Mouse (Mus musculus) liver, postnatal 0 days (tissue): Measurements from ENCODE around the gene Zbtb5. TPM values are rescaled to one million over a fixed set of nuclear protein-coding genes. Genes with fewer than 3 reads are reported as not detected.

Experiments used
- ATAC-seq: fragments of 200-750 bp; cut with Nextera tagmentation; 2 replicates; pipeline ENCODE4 v1.8.0; 2017; ENCODE audit warnings: mild to moderate bottlenecking, moderate library complexity
- DNase-seq: peaks from one replicate; pipeline ENCODE4 v3.0.0-alpha.2; 2016
- H3K27ac ChIP-seq: fragments of 300-500 bp; sonication (generic); 2 replicates; pipeline ENCODE4 v1.5.1; 2014; ENCODE audit warnings: antibody characterized with exemption, moderate library complexity, mild to moderate bottlenecking, low read depth
- H3K27me3 ChIP-seq: fragments of 300-500 bp; sonication (generic); 2 replicates; pipeline ENCODE4 v1.6.1; 2014; ENCODE audit warnings: low read length, control low read depth, mixed read lengths; ENCODE audit not compliant: insufficient read depth
- H3K36me3 ChIP-seq: fragments of 300-500 bp; sonication (generic); replicated peaks from 2 replicates; pipeline ENCODE4 v1.6.1; 2014; ENCODE audit warnings: mild to moderate bottlenecking, control low read depth, low read length, moderate library complexity, mixed read lengths; ENCODE audit not compliant: insufficient read depth
- H3K4me1 ChIP-seq: fragments of 300-500 bp; sonication (generic); 2 replicates; pipeline ENCODE4 v1.6.1; 2014; ENCODE audit warnings: antibody characterized with exemption, mild to moderate bottlenecking, control low read depth; ENCODE audit not compliant: insufficient read depth
- H3K4me2 ChIP-seq: fragments of 300-500 bp; sonication (generic); 2 replicates; pipeline ENCODE4 v1.6.1; 2014; ENCODE audit warnings: low read depth, mild to moderate bottlenecking, low read length, moderate library complexity, mixed read lengths
- H3K4me3 ChIP-seq: fragments of 300-500 bp; sonication (generic); 2 replicates; pipeline ENCODE4 v1.5.1; 2014; ENCODE audit warnings: low read depth, low read length
- H3K9ac ChIP-seq: fragments of 300-500 bp; sonication (generic); replicated peaks from 2 replicates; pipeline ENCODE4 v1.6.1; 2014; ENCODE audit warnings: mild to moderate bottlenecking, moderate library complexity
- H3K9me3 ChIP-seq: fragments of 300-500 bp; sonication (generic); 2 replicates; pipeline ENCODE4 v1.6.1; 2016; ENCODE audit warnings: mild to moderate bottlenecking, control low read depth, low read length, mixed read lengths
- CTCF ChIP-seq: sonication (generic); IDR thresholded peaks from 2 replicates; pipeline ENCODE4 v1.5.1; 2016; ENCODE audit warnings: antibody characterized with exemption, low read depth
- EP300 ChIP-seq: IDR thresholded peaks from 2 replicates; pipeline ENCODE4 v1.6.1; 2016; ENCODE audit warnings: antibody characterized with exemption, low read depth, mild to moderate bottlenecking
- WGBS: fragments of 180-500 bp; shearing (Covaris S2); extraction: QIAGEN DNeasy Blood & Tissue Kit; methylation state at CpG from one replicate; pipeline ENCODE4 v1.1.7; 2014; ENCODE audit not compliant: insufficient replicate concordance; 5-methylcytosine and 5-hydroxymethylcytosine counted together
- polyA plus RNA-seq: library from polyadenylated mRNA; unstranded; fragments of >200 nt; fragmentation: Nextera tagmentation; extraction: Ambion mirVana; gene quantifications from 2 replicates; pipeline ENCODE4 v1.2.1, GENCODE M21; 2015

The Zbtb5 gene
- polyA plus RNA-seq, 1 experiment from 2014 or later = 6.5 TPM

DNA sequence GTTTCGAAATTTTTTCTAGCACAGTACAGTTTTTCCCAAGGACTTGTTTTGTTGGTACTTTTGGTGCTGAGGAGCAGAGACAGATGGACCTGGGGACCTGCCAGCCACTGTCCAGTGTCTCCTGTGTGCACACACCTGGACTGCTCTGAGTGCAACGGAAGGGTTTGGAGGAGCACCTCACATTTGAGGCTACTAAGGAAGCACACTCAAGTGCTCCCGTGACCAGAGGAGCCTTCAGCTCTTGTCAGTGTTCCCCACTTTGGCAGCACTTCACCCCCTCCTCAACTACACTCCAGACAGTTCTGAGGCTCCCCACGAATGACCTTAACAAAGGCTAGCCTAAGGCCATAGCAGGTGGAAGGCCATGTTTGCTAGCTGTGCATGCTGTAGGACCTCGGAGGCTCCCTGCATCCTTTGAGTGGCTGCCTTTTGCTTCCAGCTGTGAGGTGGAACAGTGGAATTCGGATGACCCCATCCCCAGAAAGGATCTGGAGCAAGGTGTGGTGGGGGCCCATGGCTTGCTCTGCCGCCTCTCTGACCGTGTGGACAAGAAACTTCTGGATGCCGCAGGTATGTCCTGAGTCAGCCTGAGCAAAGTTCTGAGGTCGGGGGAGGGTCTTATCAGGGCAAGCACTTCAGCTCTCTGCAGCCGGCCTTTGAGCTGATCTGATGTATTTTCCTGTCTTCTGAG lies 29.6 kb downstream of the Zbtb5 start:
- Histone ChIP-seq H3K4me2 (peak overlapping the region; percentile 80), H3K9ac (peak overlapping the region; percentile 80), H3K9me3 (no peaks in the 10 kb centered on the region), H3K4me3 (peak overlapping the region; percentile 66), H3K27ac (peak overlapping the region; percentile 97), H3K27me3 (no peaks in the 10 kb centered on the region), H3K36me3 (peaks cover 37% of the 10 kb centered on the region), H3K4me1 (peaks cover 17% of the 10 kb centered on the region)
- ATAC-seq = no peak
- no peak for TF ChIP-seq EP300
- no peak for TF ChIP-seq CTCF
- DNase-seq = no peak
- whole genome bisulfite sequencing = 46% methylated on average over 11 of the region's 11 CpGs

DNA sequence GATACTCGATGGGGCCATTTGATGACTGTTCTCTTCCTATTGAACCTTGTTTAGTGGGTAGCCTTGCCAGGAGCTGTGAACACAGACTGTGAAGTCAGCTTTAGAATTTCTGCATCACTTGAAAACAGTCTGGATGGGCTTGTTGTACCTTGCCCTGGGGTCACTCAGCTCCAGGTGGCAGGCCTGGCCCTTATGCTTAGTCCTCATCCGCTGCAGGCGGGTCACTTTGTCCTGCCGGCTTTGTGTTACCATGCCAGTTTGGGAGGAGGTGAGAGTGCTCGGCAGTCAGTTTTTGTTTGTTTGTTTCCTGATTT lies 30.3 kb downstream of the Zbtb5 start:
- Histone ChIP-seq H3K27me3 (no peaks in the 10 kb centered on the region), H3K4me1 (peaks cover 17% of the 10 kb centered on the region), H3K9me3 (no peaks in the 10 kb centered on the region), H3K9ac (peak overlapping the region; percentile 80), H3K36me3 (peaks cover 31% of the 10 kb centered on the region), H3K4me2 (peak overlapping the region; percentile 80), H3K27ac (peak overlapping the region; percentile 97), H3K4me3 (peak overlapping the region; percentile 66)
- no peak for TF ChIP-seq CTCF
- TF ChIP-seq EP300 = no peak
- DNase-seq = no peak
- 0 out of 2 replicates have a peak, but pooled peaks have one; percentile 0 for ATAC-seq
- 36% methylated on average over 5 of the region's 5 CpGs for WGBS

DNA sequence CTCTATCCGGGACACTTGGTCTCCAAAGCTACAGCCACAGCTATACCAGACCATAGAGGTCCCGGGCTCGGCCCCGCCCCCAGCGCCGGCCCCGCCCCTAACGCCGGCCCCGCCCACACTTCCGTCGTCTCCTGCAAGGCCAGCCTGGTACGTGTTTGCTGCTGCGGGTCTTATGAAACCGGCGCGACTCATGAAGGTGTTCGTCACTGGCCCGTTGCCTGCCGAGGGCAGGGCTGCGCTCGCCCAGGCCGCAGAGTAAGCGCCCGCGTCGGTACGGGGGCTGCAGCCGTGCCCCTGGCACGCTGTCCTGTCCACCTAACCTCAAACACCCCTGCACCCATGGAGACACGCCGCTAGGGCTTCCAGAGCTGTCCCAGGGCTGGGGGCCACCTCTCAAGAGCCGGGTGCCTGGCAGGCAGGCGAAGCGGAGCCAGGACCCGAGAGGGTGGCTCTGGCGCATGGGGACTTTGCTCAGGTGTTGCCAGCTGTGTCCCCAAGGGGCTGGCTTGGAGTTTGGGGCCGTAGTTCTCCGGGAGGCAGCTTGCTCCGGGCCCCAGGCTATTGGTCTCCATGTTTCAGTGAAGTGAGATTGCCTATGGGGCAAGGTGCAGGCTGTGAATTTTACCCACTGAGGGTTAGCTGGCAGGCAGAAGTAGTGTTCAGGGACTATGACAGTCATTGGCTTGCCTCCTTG lies 30.8 kb downstream of the Zbtb5 start, which contains the start of gene Grhpr:
Grhpr (plus strand) TSS at position 116 of the 694 bp plus-strand sequence.
- TF ChIP-seq EP300 (no peak), CTCF (peak; percentile 52)
- ATAC-seq = peak; percentile 69
- H3K4me3 ChIP-seq = peak within 1 kb of the TSS; percentile 66
- WGBS = 2% methylated on average over 40 of the region's 40 CpGs
- no peaks in the 10 kb centered on the region for H3K9me3 ChIP-seq
- peaks cover 17% of the 10 kb centered on the region for H3K4me1 ChIP-seq
- DNase-seq = peak; percentile 97
- peak within 1 kb of the TSS; percentile 80 for H3K4me2 ChIP-seq
- peak within 1 kb of the TSS; percentile 80 for H3K9ac ChIP-seq
- peak within 1 kb of the TSS; percentile 97 for H3K27ac ChIP-seq
- peaks cover 27% of the 10 kb centered on the region for H3K36me3 ChIP-seq
- no peaks in the 10 kb centered on the region for H3K27me3 ChIP-seq

DNA sequence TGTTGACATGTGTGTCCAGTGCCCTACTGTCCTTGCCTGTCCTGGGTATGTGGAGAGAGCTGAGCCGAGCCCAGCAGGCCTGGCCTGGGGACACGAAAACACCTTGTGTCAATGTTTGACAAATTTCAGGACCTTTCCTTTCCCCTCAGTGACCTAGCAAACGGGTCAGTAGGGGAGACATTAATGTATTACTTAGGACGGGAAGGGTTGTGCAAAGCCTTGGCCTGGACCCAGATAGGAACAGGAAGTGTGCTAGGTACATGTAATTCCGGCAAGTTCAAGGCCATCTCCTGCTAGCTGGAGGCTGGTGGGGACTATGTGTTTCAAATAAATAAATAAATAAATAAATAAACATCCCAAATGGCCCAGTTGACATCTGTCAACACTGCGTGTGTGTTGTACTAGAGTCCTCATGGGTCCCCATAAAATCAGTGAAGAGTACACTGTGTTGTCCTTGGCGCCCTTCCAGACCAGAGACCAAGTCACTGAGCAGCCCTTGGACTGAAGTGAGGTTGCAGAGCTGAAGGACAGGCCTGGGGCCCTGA lies 32.3 kb downstream of the Zbtb5 start:
- WGBS = 49% methylated on average over 7 of the region's 7 CpGs
- peaks cover 17% of the 10 kb centered on the region for H3K4me1 ChIP-seq
- H3K27me3 ChIP-seq = no peaks in the 10 kb centered on the region
- no peak overlapping the region for H3K4me3 ChIP-seq
- peaks cover 14% of the 10 kb centered on the region for H3K36me3 ChIP-seq
- peak; percentile 82 for ATAC-seq
- peak; percentile 79 for DNase-seq
- TF ChIP-seq EP300 (peak; percentile 89), CTCF (no peak)
- no peaks in the 10 kb centered on the region for H3K9me3 ChIP-seq
- peak overlapping the region; percentile 97 for H3K27ac ChIP-seq
- H3K4me2 ChIP-seq = no peak overlapping the region
- H3K9ac ChIP-seq = no peak overlapping the region

DNA sequence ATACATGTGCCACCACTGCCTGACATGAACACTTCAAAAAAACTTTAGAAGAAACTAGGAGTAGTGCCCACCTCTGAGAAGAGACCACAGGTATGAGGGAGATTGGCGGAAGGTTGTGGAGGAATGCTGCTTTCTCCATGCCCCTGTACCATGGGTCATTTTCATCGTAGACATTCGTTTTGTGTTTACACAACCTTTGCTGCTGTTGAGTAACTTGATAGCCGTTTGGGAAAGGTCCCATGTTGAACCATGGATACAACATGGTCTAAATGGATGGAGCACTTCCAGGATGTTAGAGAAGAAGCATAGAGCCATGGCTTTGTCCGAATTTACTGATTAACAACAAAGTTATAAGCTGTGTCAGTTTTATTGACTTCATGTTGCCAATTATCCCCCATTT lies 34.0 kb downstream of the Zbtb5 start:
- Histone ChIP-seq H3K4me3 (no peak overlapping the region), H3K27ac (peak overlapping the region; percentile 97), H3K9me3 (no peaks in the 10 kb centered on the region), H3K27me3 (no peaks in the 10 kb centered on the region), H3K4me2 (no peak overlapping the region), H3K9ac (no peak overlapping the region), H3K36me3 (no peaks in the 10 kb centered on the region), H3K4me1 (peaks cover 26% of the 10 kb centered on the region)
- WGBS = 59% methylated on average over 5 of the region's 5 CpGs
- TF ChIP-seq CTCF (no peak), EP300 (peak; percentile 56)
- no peak for DNase-seq
- ATAC-seq = no peak

DNA sequence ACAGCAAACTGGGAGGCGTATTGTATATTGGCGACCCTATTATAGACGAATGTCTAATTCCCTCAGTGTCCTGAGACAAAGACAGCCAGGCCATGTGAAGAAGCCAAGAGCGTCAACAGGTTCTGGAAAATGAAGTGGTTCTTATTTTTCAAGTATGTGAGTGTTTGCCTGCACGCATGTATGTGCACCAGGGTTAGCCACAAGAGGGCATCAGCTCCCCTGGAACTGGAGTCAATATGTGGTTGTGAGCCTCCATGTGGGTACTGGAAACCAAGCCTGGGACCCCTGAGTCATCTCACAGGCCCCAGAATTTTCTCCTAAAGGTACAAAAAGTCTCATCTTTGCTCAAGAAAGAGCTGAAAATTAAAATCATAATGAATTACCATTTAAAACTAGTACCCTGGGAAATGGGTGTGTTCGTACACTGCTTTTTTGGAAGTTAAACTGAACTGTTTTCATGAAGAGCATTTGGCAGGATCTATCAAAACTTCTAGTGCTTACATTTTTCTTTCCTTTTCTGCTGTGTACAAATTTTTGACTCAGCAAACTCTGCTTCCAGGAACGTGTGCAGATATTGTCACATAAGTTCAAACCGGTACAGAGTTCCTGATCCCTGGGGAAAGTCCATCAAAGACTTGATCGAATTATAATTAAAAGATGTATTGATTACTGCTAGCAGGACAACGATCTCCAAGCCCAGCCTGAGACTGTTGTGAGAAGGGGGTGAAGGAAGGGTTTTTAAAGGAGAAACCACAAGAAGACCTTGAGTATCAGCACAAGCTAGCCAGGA lies 35.1 kb downstream of the Zbtb5 start:
- WGBS = 76% methylated on average over 10 of the region's 10 CpGs
- H3K4me2 ChIP-seq = no peak overlapping the region
- H3K9me3 ChIP-seq = no peaks in the 10 kb centered on the region
- H3K4me3 ChIP-seq = no peak overlapping the region
- peak overlapping the region; percentile 97 for H3K27ac ChIP-seq
- no peaks in the 10 kb centered on the region for H3K27me3 ChIP-seq
- no peak for TF ChIP-seq EP300
- peak; percentile 35 for TF ChIP-seq CTCF
- H3K36me3 ChIP-seq = no peaks in the 10 kb centered on the region
- ATAC-seq = no peak
- H3K4me1 ChIP-seq = peaks cover 26% of the 10 kb centered on the region
- DNase-seq = no peak
- H3K9ac ChIP-seq = no peak overlapping the region
